Mouse (Mus musculus): Measurements from ENCODE around the gene Kcnc4.

DNA sequence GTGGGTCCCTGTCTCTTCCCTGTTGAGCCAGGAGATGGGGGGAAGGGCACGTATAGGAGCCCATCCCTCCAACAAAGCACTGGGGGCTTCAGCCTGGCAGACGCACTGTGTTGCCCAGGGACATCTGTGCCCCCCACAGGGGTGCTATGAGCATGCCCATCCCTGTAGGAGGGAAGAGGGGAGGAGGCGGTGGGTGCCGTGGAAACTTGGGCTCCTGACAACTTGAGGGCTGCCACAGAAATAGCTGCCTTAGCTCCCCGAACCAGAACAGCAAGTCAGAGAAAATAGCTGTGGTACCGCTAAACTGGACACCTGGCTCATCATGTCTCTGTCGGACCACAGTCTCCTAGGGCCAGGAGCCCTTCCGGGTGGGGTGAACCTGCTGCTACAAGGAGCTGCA is 18.0 kb downstream of the Kcnc4 start:
- no peak for TF ChIP-seq POLR2A (IDR thresholded peaks at IDR 0.05; ENCODE audit: borderline replicate concordance, control insufficient read depth, low read depth, low read length)
- TF ChIP-seq CTCF (IDR thresholded peaks at IDR 0.05; ENCODE audit: control insufficient read depth, insufficient read depth, low read length) = no peak

Measured in bone marrow, adult 2 months (tissue).